Mouse (Mus musculus): ENCODE measurements at regions not wholly inside any gene's neighbourhood (a gene's known extent, or its start where the extent isn't known, plus 50 kb on each side); places are given as distances from the start of the nearest gene placed in this dataset.

DNA sequence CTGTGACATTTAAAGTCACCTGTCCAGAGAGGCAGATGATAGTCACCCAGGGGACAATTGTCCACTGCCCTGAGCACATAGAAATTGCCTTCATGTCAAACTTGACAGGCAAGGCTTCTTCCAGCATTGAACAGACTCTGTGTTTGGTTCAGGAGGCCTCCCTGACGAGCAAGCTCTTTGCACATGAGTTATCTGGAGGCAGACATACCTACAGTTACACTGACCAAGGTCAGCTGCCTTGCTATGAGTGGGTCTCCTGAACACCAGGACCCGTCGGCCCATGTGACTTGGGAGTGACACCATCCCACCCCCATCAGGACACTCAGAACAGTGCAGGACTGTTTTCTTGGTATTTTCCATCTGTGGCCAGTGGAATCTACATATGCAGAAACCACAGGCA is 282.3 kb upstream of the Irx4 start:
- intact Hi-C loops (cut with DNase I) = no loop called here
- no peak for DNase-seq
- H3K27ac ChIP-seq = no peak overlapping the region
- H3K4me3 ChIP-seq = no peak overlapping the region
- TF ChIP-seq CTCF (IDR thresholded peaks at IDR 0.05) = no peak

DNA sequence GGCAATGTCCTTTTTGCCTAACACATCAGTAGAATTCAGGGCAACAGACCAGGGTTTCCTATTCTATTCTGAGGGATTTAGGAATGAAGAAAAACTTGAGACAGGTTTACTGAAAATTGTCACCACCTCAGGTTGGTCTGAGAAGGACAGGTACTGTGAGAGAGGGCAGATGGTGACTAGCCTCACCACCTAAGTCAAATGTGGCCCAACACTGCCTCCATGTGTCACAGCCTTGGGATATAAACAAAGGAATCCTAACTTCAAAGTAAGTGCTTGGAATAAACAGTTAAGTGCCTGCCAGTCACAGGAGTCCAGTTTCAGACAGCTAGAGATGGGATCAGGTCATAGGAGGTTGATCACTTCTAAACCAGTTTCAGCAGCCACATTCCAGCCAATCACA is 281.3 kb upstream of the Irx4 start:
- no peak overlapping the region for H3K4me3 ChIP-seq

DNA sequence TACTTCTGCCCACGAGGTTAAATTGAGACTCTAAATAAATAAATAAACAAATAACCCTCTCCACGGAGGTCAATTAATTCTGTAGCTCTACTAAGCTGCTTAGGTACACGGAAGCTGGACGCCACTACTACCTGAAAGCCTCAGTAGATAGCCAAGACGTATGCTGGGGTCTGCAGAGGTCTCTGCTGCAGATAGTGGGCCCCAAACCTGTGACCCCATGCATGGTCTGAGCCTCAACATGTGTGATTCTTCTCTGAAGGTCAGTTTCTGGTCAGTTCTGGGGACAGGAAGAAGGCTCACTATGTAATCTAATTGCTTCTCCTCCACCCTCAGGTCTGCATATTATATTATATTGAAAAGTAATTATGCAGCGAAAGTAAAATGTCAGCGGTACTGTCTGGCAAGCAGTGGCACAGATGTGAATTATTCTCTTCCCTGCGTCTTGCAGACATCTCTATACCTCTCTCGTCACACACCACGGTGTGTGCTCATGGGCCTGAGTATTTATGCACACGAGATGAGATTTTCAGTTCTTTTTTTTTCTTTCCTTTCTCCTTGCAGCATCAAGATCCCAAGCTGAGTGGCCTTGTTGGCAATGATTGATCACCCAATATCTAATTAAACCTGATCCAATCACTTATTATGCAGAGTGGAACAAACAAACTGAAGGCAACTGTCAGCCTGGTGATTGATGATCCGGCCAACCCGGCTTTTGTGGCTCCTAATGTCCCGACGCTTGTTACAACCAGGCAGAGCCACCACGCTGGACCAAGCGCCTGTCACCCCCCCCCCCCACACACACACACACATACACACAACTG is 267.5 kb upstream of the Irx4 start:
- no peak for DNase-seq
- H3K4me3 ChIP-seq = no peak overlapping the region
- no peak overlapping the region for H3K27ac ChIP-seq
- intact Hi-C loops (cut with DNase I) = no loop called here
- no peak for TF ChIP-seq CTCF (IDR thresholded peaks at IDR 0.05)

More for the DNA sequence above, 281.3 kb upstream of the Irx4 start:
- H3K27ac ChIP-seq = no peak overlapping the region
- intact Hi-C loops (cut with DNase I) = no loop called here
- no peak for TF ChIP-seq CTCF (IDR thresholded peaks at IDR 0.05)
- DNase-seq = no peak

DNA sequence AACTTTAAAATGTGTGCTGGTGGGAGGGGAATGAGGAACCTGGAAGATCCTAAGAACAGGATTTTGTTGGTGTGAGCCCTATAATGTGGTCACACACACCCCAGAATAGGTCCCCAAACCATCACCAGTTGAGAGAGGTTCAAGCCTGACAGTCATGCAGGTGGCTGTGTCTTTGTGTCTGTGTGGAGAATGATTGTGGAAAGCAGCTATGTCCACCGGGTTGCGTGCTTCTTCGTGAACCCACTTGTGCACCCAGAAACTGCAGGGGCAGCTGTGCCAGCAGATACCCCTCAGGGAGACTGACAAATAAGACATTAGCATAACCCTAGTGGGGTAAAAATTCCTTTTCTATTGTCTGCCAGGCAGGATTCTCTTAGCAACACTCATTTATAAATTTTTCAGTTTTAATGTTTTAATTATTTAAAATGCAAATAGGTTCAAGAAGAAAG is 266.8 kb upstream of the Irx4 start:
- intact Hi-C loops (cut with DNase I) = no loop called here

DNA sequence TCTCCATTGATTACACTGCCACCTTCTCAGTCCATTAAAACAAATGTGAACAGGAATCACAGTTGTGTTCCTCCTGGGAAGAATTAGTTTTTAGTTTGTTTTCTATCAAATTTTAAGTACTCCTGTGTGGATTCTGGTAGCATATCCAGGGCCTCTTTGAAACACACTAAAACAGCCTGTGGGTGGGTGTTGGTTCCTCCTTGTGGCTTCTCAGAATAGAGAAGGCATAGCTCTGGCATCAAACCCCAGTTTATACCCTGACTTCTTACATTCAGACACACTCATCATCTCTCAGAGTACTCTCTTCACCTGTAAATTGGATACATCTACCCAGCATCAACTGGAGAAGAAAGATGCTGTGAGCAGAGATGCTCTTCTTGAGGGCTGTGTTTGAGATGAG is 265.7 kb upstream of the Irx4 start:
- DNase-seq = no peak
- intact Hi-C loops (cut with DNase I) = no loop called here
- TF ChIP-seq CTCF (IDR thresholded peaks at IDR 0.05) = no peak
- Histone ChIP-seq H3K27ac (no peak overlapping the region), H3K4me3 (no peak overlapping the region)

More for the DNA sequence above, 266.8 kb upstream of the Irx4 start:
- Histone ChIP-seq H3K27ac (no peak overlapping the region), H3K4me3 (no peak overlapping the region)
- no peak for DNase-seq
- TF ChIP-seq CTCF (IDR thresholded peaks at IDR 0.05) = no peak

DNA sequence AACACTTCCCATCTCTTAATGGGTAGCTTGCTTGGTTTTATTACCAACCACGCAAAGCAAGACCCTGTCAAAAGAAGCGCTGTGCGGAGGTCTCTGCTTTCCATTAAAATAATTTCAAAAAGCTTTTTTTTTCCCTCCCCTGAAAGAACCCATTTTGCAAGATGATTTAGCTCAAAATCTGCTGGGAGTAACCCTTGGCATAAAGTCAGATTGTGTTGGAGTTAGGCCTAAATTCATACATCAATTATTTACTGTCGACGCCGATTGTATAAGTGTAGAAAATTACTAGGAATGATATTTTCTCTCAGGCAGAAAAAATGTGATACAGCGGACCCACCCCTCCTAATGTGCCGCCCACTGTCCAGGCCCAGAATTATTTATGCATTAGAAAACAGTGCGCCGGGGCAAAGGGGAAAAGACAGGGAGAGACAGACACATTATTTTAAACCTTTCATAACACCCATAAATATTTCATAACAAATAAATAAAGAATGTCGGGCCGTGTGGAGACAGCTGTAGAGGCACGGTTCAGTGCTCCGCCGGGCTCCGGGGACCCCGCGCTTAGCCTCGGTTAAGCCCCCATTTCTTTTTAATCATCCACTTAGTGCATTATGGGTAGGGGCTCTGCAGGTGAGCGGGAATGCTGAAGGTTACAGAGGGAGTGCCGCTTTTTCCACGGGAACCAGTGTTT is 251.3 kb upstream of the Irx4 start:
- Histone ChIP-seq H3K4me3 (no peak overlapping the region), H3K27ac (no peak overlapping the region)
- DNase-seq = no peak
- intact Hi-C loops (cut with DNase I) = no loop called here
- TF ChIP-seq CTCF (IDR thresholded peaks at IDR 0.05) = no peak

DNA sequence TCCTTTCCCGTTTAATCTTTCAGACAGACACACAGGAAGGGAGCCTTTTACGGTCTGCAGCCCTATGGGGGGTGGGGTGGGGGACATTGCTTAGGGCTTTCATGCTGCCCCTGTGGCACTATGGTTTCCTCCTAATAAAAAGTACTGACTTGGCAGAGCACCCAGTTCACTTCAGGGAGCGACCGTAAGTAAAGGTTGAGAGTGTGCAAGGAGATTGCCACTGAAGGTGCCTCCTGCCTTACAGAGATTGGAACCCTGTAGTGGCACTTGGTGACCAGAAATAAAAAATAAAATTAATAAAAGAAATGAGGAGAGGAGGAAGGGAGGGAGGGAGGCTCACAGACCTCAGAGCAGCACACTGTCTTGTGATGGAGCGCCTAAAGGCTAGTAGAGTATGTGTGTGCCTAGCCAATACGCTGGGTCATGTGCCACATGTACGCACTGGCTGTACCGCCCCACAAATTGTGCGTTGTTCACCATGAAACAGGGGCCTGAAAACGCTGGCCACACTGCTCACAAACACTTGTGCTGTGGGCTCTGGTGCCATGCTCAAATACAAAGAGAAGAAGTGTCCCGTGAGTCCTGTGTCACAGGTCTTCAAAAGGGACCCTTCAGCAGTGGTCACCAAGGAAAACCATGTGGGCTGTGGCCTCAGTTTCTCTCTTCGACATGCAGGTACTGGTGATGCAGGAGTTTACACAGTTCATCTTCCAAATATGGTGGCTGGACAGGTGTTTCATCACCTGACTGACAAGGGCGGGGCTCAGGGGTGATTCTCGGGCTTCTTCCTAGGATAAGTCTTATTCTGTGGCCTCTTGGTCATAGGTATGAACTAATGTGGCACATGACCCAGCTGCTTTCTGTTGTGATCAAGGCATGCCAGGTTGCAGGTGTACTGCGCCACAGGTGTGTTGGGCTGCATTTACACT is 250.5 kb upstream of the Irx4 start:
- TF ChIP-seq CTCF (IDR thresholded peaks at IDR 0.05) = no peak
- H3K27ac ChIP-seq = no peak overlapping the region
- no peak for DNase-seq
- no peak overlapping the region for H3K4me3 ChIP-seq
- intact Hi-C loops (cut with DNase I) = no loop called here

DNA sequence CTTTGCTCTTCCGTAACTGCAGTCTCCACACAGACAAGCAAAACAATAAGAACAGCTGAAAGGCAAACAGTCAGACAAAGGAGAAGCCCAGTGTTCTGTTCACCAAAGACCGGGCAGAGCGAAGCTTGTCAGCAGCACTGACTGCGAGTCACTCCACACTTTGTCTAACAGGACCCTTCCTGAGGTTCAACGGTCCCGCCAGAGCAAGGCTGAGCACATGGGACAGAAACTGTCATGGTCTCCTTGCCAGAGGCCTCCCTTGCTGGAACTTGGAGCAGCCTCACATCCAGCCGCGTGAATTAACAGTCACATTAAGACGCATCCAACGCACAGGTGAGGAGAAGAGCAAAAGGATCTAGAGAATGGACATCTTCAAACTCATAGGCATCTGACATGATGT is 241.1 kb upstream of the Irx4 start:
- intact Hi-C loops (cut with DNase I) = no loop called here
- no peak for TF ChIP-seq CTCF (IDR thresholded peaks at IDR 0.05)
- Histone ChIP-seq H3K4me3 (no peak overlapping the region), H3K27ac (no peak overlapping the region)
- DNase-seq = no peak

DNA sequence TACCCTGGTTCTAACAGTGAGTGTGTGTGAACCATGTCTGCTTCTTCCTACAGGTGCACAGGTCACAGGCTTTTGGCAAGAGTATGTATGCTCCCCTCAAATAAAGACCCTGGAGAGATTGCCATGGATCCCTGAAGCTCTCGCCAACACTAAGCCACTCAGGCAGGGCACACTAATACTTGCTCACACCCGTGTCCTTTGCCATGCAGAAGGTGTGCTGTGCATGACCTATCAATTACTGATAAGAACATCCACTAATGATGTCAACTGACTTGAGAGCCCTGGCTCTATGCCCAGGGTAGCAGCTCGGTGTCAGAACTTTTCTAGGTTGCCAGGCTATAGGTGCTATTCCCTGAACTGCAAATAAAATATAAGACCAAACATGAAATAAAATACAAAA is 229.1 kb upstream of the Irx4 start:
- intact Hi-C loops (cut with DNase I) = loop anchor here (10.0 kb wide), 1 partner anchor 1926 kb away; no protein-coding TSS in a partner anchor
- no peak overlapping the region for H3K4me3 ChIP-seq
- TF ChIP-seq CTCF (IDR thresholded peaks at IDR 0.05) = no peak
- H3K27ac ChIP-seq = no peak overlapping the region
- DNase-seq = no peak

DNA sequence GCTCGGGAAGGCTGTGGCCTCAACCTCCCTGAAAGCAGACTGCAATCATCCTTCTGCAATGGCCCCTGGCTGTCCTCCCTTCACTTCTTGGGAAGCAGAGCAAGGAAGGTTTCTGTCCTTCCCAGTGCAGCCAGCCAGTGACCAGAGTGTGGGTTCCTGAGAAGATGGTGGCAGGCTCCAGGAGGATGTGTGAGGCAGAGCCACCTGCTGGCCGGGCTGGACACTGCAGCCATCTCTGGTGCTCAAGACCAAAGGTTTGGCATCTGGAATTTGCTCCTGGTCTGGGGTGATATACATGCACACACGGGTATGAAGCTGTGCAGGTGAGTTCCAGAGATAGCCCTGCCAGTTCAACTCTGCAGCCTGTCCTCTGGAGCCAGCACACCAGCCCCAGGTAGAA is 227.2 kb upstream of the Irx4 start:
- intact Hi-C loops (cut with DNase I) = loop anchor here (10.0 kb wide), 1 partner anchor 1928 kb away; no protein-coding TSS in a partner anchor
- peak; percentile 29 for DNase-seq

DNA sequence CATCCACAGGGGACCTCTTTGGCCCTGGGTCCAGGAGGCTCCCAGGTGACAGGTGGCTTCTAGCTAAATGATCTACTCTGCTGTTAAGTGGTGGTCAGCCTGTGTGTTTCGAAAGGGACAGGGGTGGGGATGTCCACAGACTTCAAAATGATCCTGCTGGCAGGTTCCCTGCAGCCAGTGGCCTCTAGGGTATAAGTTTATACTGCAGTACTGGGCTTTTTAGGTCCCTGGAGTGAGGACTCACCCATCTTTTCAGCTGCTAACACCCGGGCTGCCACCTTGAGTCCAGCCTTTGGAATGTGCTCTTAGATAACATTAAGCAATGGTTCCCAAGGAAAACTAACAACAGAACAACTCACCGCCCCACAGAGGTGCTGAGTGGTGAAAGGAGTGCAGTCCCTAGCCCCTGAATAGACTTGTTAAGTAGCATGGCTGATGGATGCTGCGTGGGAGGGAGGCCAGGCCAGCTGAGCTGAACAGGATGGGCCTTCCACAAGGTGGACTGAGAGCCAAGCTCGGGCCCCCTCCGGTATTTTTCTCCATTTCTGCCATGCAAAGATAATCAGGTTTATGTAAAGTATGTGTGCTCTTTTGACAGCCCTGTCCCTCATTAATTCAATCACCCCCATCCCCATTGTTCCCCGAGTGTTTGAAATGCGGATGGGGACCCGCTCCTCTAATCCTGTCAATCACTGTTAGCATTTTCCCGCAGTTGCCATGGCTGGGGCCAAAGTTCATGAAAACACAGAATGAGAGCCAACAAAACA is 226.0 kb upstream of the Irx4 start:
- Histone ChIP-seq H3K4me3 (no peak overlapping the region), H3K27ac (no peak overlapping the region)
- intact Hi-C loops (cut with DNase I) = loop anchor here (10.0 kb wide), 1 partner anchor 1929 kb away; no protein-coding TSS in a partner anchor
- no peak for DNase-seq
- no peak for TF ChIP-seq CTCF (IDR thresholded peaks at IDR 0.05)

More for the DNA sequence above, 227.2 kb upstream of the Irx4 start:
- peak; percentile 62 for TF ChIP-seq CTCF (IDR thresholded peaks at IDR 0.05)
- no peak overlapping the region for H3K27ac ChIP-seq
- no peak overlapping the region for H3K4me3 ChIP-seq

DNA sequence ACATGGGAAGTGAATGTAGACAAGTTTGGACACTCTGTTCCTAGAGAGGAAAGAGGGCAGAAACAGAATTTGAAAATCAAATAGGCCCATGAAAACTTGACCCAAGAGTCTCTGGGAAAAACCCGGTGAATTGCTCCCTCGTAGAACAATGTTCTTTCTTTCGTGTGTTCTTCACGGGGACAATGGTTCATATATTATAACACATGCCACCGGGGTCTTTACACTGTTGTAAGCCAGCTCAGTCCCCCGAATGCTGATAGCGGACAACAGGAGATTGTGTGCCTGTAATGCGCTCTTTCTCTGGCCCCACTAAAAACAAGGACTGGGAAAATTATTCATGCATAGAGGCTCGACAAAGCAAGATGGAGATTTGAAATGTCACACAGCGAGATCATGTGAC is 225.4 kb upstream of the Irx4 start:
- H3K27ac ChIP-seq = no peak overlapping the region
- TF ChIP-seq CTCF (IDR thresholded peaks at IDR 0.05) = no peak
- no peak for DNase-seq
- H3K4me3 ChIP-seq = no peak overlapping the region
- intact Hi-C loops (cut with DNase I) = loop anchor here (10.0 kb wide), 1 partner anchor 1930 kb away; no protein-coding TSS in a partner anchor
